Mouse (Mus musculus) ES-E14 (cell line): ENCODE measurements around the gene Nebl. TPM values are rescaled to one million over a fixed set of nuclear protein-coding genes. Genes with fewer than 3 reads are reported as not detected.

ENCODE experiments used
- DNase-seq: peaks from one replicate; pipeline ENCODE4 v3.0.0-alpha.2; 2013; ENCODE audit warnings: low read depth, low spot score
- H3K27ac ChIP-seq: 2 replicates; pipeline ENCODE4 v1.5.1; 2012; ENCODE audit warnings: low read depth, mild to moderate bottlenecking, low read length, moderate library complexity, mixed read lengths; ENCODE audit not compliant: poor library complexity, insufficient read depth, severe bottlenecking
- H3K36me3 ChIP-seq: 2 replicates; pipeline ENCODE4 v1.6.1; 2012; ENCODE audit warnings: mild to moderate bottlenecking, low read length, moderate library complexity, mixed read lengths; ENCODE audit not compliant: control insufficient read depth, poor library complexity, insufficient read depth, severe bottlenecking
- H3K4me1 ChIP-seq, 2 experiments: fragments of 150-350 bp in 1 of 2; sonication (generic) in 1 of 2; 2 replicates each; pipeline ENCODE4 v1.6.1; 2012; ENCODE audit warnings: low read length in 2 of 2, mild to moderate bottlenecking in 1 of 2, mixed read lengths in 1 of 2; ENCODE audit not compliant: control insufficient read depth in 2 of 2, insufficient read depth in 2 of 2, poor library complexity in 1 of 2
- H3K4me3 ChIP-seq, 2 experiments: fragments of 150-350 bp in 1 of 2; sonication (generic) in 1 of 2; 2 replicates each; pipeline ENCODE4 v1.5.1; 2012; ENCODE audit warnings: low read length in 2 of 2, low read depth in 1 of 2, mild to moderate bottlenecking in 1 of 2, mixed read lengths in 1 of 2; ENCODE audit not compliant: insufficient read depth in 1 of 2, poor library complexity in 1 of 2, severe bottlenecking in 1 of 2
- H3K9ac ChIP-seq: 2 replicates; pipeline ENCODE4 v1.6.1; 2012; ENCODE audit warnings: low read depth, mild to moderate bottlenecking, low read length, mixed read lengths; ENCODE audit not compliant: poor library complexity, insufficient read depth, severe bottlenecking
- H3K9me3 ChIP-seq: fragments of 150-350 bp; sonication (generic); 2 replicates; pipeline ENCODE4 v1.6.1; 2012; ENCODE audit warnings: low read depth, mild to moderate bottlenecking, low read length; ENCODE audit not compliant: control insufficient read depth, insufficient read depth
- CHD2 ChIP-seq: IDR thresholded peaks from 2 replicates; pipeline ENCODE4 v1.6.1; 2014; ENCODE audit warnings: mild to moderate bottlenecking, low read depth, low read length, inconsistent platforms
- HCFC1 ChIP-seq: IDR thresholded peaks from 2 replicates; pipeline ENCODE4 v1.6.1; 2012; ENCODE audit warnings: low read length, inconsistent platforms, borderline replicate concordance; ENCODE audit not compliant: insufficient read depth
- MAFK ChIP-seq: IDR thresholded peaks from 2 replicates; pipeline ENCODE4 v1.6.1; 2014; ENCODE audit warnings: mild to moderate bottlenecking, low read depth, low read length, inconsistent platforms; ENCODE audit not compliant: insufficient read depth
- ZC3H11A ChIP-seq: IDR thresholded peaks from 2 replicates; pipeline ENCODE4 v1.6.1; 2012; ENCODE audit warnings: low read depth, mild to moderate bottlenecking, inconsistent platforms, low read length, borderline replicate concordance
- ZNF384 ChIP-seq: IDR thresholded peaks from 2 replicates; pipeline ENCODE4 v1.6.1; 2012; ENCODE audit warnings: low read depth, low read length, inconsistent platforms
- in situ Hi-C, 2 experiments: fragments of 600-800 bp; cut with MboI; formaldehyde crosslinking; loops; one replicate each; pipeline ENCODE4 v1.15.1; 2025; ENCODE audit warnings: low sequenced_read_pairs in 2 of 2, inconsistent platforms in 1 of 2; ENCODE audit not compliant: unreplicated experiment in 2 of 2
- total RNA-seq: library from RNA; depleted of rRNA; stranded (reverse); fragments of 300-350 nt; gene quantifications from 2 replicates; pipeline ENCODE4 v1.2.3, GENCODE M21; 2012

The Nebl gene
- total RNA-seq, 1 experiment, result 1.2 TPM

GRCm38 (mm10) chr2:17538493-17538892 is 192.8 kb downstream of the Nebl start:
- Histone ChIP-seq H3K36me3 (no peaks in the 10 kb centered on the region), H3K27ac (no peak overlapping the region), H3K4me3 (no peak overlapping the region), H3K9me3 (no peaks in the 10 kb centered on the region), H3K9ac (no peak overlapping the region), H3K4me1 (no peaks in the 10 kb centered on the region)
- TF ChIP-seq ZNF384, result no peak
- TF ChIP-seq ZC3H11A, result no peak
- TF ChIP-seq CHD2, result no peak
- in situ Hi-C loops, result no loop called here
- DNase-seq, result no peak

- TF ChIP-seq CHD2 (no peak), HCFC1 (no peak), MAFK (no peak), ZC3H11A (no peak), ZNF384 (no peak)
- H3K4me3 ChIP-seq, result no peak overlapping the region
- no peaks in the 10 kb centered on the region for H3K9me3 ChIP-seq
- H3K9ac ChIP-seq, result no peak overlapping the region
- no peak for DNase-seq
- no peak overlapping the region for H3K27ac ChIP-seq
- no peaks in the 10 kb centered on the region for H3K4me1 ChIP-seq
- no peaks in the 10 kb centered on the region for H3K36me3 ChIP-seq
- in situ Hi-C loops, result no loop called here
Observed at GRCm38 (mm10) chr2:17531355-17532105, 199.7 kb downstream of the Nebl start.

GRCm38 (mm10) chr2:17525739-17526526 is 205.3 kb downstream of the Nebl start:
- TF ChIP-seq CHD2 (no peak), ZNF384 (no peak), ZC3H11A (no peak), MAFK (no peak), HCFC1 (no peak)
- H3K9ac ChIP-seq, result no peak overlapping the region
- no peak overlapping the region for H3K27ac ChIP-seq
- no peaks in the 10 kb centered on the region for H3K4me1 ChIP-seq
- H3K4me3 ChIP-seq, result no peak overlapping the region
- no peak for DNase-seq
- H3K36me3 ChIP-seq, result no peaks in the 10 kb centered on the region
- no peaks in the 10 kb centered on the region for H3K9me3 ChIP-seq
- in situ Hi-C loops, result no loop called here

GRCm38 (mm10) chr2:17525211-17525610 is 206.1 kb downstream of the Nebl start:
- no peak for DNase-seq
- no peaks in the 10 kb centered on the region for H3K4me1 ChIP-seq
- no peaks in the 10 kb centered on the region for H3K36me3 ChIP-seq
- H3K9me3 ChIP-seq, result no peaks in the 10 kb centered on the region
- H3K4me3 ChIP-seq, result no peak overlapping the region
- H3K9ac ChIP-seq, result no peak overlapping the region
- no peak overlapping the region for H3K27ac ChIP-seq
- in situ Hi-C loops, result no loop called here
- no peak for TF ChIP-seq HCFC1
- no peak for TF ChIP-seq ZC3H11A
- no peak for TF ChIP-seq ZNF384
- TF ChIP-seq CHD2, result no peak
- TF ChIP-seq MAFK, result no peak
